Mouse (Mus musculus) heart, postnatal 14 days (tissue): ENCODE measurements around the gene Camkk1. TPM values are rescaled to one million over a fixed set of nuclear protein-coding genes. Genes with fewer than 3 reads are reported as not detected.
A peak's percentile ranks its signal among the peaks of the same experiment; 100 is the strongest.

ENCODE experiments used
- DNase-seq, 2 experiments: peaks; one replicate each; pipeline ENCODE4 v3.0.0; 2021 to 2022
- intact Hi-C: fragments of 180-260 bp; cut with DNase I; formaldehyde crosslinking; loops from one replicate; pipeline ENCODE4 v1.15.1; 2025
- total RNA-seq, 2 experiments: library from RNA; stranded (reverse); gene quantifications; 2 replicates each; pipeline ENCODE4 v1.2.3; 2021

Camkk1 gene
- total RNA-seq, 2 experiments from 2014 or later = 1.4 to 1.8 TPM

DNA sequence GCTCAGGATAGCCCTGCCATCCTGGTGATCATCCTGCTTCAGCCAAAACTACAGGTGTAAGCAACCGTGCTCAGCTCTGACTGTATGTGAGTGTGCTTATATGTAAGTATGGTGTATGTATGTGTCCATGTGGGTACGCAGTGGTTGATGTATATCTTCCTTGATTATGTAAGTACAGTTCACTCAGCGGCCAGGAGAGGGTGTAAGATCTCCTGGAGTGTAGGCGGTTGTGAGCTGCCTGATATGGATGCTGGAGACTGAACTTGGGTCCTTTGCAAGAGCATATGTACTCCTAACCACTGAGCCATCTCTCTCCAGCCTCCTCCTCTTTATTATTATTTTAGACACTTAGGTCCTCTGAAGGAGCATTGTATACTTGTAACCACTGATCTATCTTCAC lies 26.0 kb downstream of the Camkk1 start:
- no peak for DNase-seq
- intact Hi-C loops = loop anchor here (5.0 to 10.0 kb wide), 2 partner anchors 117 to 1330 kb away; no protein-coding TSS in a partner anchor

DNA sequence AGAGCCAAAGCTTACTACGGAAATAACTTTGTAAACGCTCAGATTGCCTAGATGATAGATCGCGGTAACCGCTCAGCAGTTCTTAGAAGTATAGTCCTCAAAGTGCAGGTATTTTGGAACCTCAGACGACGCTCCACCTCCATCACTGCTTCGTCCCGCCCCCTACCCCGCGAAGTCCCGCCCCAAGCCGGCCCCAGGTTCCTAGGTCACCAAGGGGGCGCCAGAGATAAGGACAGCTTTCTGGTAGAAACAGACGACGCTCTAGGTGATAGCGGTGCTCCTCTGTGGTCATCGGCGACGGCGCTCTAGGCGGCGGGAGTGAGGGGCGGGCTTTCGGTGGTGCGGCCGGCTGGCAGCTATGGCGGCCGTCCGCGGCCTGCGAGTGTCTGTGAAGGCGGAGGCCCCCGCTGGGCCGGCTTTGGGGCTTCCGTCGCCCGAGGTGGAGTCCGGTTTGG lies 28.8 kb downstream of the Camkk1 start, which contains the start of gene Ncbp3:
Ncbp3 (plus strand) TSS at position 242 of the 455 bp plus-strand sequence.
- intact Hi-C loops = loop anchor here (10.0 kb wide), 1 partner anchor 1327 kb away; no protein-coding TSS in a partner anchor
- DNase-seq = peak; percentile 95 to 97

DNA sequence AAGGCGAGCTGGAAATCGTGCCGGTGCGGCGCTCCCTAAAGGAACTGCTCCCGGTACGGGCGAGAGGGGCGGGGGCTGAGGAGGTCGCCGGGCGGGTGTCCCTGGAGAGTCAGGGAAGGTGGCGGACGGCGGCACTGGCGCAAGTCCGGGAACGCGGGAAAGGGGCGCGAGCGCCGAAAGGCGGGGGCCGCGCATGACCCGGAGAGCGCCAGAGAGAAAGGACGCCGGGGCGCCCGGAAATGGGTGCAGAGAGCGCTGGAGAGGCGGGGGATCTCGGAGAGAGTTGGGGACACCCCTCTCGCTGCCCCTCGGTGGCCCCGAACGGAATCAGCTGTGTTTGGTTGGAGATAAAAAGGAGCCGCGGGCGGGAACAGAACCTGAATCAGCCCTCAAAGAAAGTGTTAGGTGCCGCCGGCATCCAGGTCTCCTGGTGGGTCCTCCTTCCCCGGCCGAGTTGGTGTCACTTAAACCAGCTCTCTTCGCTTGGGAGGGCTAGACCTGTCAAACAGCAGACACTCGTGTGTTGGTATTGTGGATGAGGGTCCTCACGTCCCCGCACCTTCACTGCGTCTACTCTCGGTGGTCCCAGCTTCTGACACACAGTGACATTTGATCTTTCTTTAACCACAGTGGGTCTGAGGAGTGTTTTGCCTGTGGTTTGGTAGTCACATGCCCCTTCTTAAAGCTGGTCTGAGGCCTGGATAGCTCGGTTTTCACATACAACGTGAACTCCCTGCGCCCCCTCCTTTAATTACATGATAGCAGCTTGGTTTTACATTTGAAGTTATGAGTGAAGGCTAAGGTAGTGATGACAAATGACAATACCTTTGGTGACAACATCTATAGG lies 29.4 kb downstream of the Camkk1 start:
- DNase-seq = no peak
- intact Hi-C loops = loop anchor here (2.0 to 10.0 kb wide), 2 partner anchors 41 to 1327 kb away; no protein-coding TSS in a partner anchor

DNA sequence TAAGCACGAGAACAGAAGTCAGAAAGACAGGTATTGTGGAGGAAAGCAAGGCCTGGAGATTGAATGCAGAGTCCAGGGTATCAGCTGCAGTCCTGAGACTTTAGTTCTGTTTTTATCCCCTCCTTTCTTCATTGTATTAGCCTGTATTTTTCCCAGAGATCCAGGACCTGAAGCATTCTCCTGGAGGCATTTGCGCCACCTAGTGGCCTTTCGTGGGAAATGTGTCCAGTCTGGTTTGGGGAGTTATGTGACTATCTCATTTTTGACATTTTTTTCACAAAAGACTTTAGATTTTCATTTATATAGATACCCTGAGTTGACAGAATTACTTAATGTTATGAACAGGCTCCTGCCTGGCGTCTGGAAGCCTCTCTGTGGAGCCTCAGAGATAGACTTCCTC lies 30.5 kb downstream of the Camkk1 start:
- intact Hi-C loops = loop anchor here (2.0 to 10.0 kb wide), 2 partner anchors 43 to 1325 kb away; no protein-coding TSS in a partner anchor
- peak; percentile 75 to 84 for DNase-seq

DNA sequence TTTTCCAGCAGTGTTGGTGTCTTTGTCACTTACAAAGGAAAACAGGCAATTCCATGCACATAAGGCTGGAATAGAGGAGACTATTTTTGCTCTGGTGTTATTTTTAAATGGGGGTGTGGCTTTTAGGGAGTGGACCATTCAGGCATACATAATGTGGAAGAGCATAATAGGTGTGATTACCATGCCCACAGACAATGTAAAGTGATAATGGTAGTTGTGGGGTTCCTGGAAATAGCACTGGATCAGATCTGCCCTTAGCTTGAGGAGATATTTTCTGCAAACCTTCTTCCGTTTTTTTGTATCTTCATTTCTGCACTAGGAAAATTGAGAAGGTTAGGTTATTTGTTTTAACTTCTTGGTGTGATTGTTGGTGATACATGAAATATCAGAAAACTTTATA lies 34.0 kb downstream of the Camkk1 start:
- intact Hi-C loops = no loop called here
- no peak for DNase-seq

DNA sequence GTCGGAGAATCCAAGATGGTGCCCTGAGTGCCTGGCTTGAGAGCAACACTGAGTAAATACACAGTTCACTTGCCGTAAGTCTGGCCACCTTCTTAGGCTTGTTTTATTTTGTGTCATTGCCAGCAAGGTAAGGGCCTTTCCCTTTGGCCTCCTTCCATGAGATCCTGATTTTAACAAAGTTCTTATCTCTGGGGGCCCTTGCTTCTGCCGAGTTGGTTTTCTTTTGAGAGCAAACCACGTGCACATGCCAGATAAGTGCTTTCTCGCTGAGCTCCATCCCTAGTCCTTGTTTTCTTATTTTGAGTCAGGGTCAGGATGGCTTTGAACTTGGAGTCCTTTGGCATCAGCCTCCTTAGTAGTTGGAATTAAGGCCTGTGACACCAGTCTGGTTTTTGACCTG lies 38.9 kb downstream of the Camkk1 start:
- intact Hi-C loops = no loop called here
- DNase-seq = no peak

DNA sequence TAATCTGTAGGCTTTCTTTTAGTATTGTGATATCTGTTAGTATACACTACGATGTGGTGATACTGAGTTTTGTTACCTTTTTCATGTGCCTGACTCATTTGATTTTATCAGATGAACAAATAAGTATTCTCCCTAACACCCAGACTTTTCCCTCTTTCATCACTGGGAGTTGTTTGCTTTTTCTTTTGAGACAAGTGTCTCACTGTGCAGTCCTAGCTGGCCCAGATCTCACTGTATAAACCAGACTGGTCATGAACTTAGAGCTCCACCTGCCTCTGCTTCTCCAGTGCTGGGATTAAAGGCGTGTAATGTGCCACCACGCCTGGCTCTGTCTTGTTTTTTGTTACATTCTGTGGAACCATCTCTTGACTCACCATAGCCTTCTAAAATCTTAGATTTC lies 40.8 kb downstream of the Camkk1 start:
- intact Hi-C loops = no loop called here
- DNase-seq = no peak

DNA sequence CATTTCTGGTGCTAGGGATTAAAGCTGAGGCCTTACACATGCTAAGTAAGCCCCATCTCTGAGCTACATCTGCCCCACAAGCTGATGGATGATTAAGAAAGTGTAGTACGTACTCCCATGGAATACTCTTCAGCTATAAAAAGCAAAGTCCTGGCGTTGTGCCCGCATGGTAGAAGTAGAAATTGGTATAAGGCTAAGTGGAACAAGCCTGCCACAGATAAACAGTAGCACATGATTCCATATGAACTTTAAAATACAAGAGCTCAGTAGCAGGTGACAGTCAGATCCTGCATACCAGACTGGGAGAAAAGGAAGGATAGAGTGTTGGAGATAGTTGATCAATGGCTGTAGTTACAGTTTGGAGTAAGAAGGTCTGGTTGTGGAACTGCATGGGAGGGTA lies 42.6 kb downstream of the Camkk1 start:
- DNase-seq = no peak
- intact Hi-C loops = no loop called here

DNA sequence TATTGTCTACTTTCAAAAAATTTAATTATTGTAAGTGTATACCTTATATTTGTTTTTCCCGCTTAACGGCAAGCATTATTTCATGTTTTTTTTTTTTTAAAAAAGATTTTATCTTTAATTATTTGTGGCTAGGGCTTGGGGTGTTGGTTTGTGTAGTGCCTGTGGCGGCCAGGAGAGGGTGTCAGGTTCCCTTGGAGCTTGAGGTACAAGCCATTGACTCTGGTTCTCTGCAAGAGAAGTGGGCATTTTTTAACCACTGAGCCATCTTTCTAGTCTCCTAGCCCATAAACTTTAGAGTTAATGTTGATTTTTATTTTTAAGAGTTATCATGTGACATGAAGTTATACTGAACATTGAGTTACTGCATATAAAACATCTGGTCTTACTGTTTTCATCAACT lies 53.0 kb downstream of the Camkk1 start:
- intact Hi-C loops = loop anchor here (2.0 kb wide), 1 partner anchor 33 kb away; no protein-coding TSS in a partner anchor
- peak; percentile 33 to 55 for DNase-seq

DNA sequence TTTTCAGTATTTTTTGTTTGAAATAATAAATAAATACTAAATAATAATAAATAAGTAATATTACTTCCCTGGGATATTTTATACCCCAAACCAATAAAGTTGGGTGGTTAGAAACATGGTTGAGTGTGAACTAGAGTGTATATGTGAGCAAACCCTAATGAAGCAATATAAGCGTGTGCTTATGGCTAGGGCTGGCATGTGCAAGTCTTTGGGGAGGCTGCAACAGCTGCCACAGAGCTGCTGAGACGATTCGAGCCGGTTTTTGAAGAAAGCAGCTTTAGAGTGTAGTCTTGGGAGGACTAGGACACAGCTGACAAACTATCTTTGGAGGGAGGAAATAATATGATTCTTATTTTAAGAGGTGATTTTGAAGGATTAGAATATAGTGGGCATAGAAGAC lies 57.5 kb downstream of the Camkk1 start:
- no peak for DNase-seq
- intact Hi-C loops = no loop called here

DNA sequence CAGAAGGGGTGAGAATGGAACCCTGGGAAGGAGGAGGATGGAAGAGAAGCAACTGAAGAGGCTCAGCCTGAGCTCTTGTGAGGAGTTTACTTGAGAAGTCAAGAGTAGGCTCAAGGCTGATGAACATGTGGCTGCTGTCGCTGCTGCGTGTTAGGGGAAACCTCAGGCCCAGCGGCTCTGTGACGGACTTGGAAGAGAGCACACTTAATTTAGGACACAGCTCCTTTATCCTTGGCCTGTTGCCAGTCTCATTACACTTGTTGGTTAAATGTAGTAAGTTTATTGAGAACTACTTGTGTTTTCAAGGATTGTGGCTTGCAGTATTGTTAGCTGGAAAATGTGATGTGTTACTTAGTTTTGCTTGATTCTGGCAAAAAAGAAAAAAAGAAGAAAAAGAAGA lies 57.9 kb downstream of the Camkk1 start:
- intact Hi-C loops = no loop called here
- peak in 1 of 2 experiments; percentile 10 for DNase-seq

DNA sequence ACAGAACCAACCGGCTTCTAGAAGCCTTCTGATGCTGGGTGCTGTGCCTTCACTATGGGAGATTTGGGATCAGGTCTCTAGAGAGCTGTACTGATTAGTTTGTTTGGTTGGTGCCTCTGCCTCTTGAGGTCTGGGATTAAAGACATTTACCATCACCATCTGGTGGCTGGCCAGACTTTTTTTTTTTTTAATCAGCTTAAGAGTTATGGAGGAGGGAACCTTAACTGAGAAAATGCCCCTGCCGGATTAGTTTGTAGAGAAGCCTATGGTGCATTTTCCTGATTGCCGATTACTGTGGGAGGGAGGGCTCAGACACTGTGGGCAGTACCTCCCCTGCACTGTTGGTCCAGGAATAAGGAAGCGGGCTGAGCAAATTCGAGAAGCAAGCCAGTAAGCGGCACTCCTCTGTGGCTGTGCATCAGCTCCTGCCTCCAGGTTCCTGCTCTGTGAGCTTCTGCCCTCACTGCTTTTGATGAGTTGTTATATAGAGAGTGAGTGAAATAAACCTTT lies 58.5 kb downstream of the Camkk1 start:
- intact Hi-C loops = no loop called here

DNA sequence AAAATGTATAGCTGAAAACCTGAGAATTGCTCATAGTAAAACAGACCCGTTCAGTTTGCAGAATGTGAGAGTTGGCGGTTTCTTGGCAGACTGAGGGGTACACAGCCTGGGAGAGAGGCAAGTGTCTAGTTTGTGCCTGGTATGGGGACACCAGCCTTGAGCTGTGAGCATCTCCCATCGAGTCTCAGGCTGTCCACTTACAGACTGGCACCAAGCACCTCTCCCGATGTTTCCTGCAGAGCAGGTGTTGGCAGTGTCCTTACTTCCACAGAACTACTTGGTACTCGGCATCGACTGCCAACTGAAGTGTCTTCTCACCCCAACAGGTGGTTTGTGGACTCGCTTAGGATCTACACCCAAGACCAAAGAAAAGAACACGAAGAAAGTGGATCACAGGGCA lies 59.8 kb downstream of the Camkk1 start:
- DNase-seq = no peak
- intact Hi-C loops = no loop called here

More for the DNA sequence above, 58.5 kb downstream of the Camkk1 start:
- no peak for DNase-seq

DNA sequence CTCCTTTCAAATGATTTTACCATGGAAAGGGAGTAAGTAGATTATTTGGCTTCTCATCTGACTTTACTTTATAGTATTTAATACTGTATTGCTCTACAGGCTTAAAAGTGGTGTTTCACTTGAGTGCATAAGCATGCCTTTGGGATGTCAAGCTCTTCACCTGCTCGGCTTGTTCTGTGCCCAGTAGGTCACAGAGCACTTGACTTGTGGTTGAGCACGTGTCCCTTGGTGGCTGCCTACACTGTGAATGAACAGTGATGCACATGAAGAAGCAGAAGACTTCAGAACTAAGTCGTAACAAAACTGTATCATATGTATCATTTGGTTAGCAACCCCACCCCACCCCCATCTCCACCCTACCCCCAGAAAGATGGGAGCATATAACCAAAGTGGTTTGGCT lies 61.5 kb downstream of the Camkk1 start:
- no peak for DNase-seq
- intact Hi-C loops = no loop called here

DNA sequence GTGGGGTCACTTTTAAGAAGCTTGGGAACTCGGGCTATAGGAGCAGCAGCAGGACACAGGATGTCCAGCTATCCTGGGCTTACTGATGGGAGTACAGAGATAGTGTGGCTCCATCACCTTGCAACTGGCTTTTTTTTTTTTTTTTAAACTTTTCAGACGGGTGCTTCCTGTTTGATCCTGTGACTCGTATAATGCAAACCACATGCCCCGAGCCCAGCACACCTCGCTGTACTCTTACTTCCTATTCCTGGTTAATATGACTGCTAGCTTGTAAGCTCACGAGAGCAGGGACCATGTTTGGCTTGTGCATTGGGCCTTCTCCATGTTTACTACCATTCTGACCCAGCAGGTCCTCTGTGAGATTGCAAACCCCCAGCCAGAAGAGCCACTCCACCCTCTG lies 65.5 kb downstream of the Camkk1 start:
- no peak for DNase-seq
- intact Hi-C loops = no loop called here

DNA sequence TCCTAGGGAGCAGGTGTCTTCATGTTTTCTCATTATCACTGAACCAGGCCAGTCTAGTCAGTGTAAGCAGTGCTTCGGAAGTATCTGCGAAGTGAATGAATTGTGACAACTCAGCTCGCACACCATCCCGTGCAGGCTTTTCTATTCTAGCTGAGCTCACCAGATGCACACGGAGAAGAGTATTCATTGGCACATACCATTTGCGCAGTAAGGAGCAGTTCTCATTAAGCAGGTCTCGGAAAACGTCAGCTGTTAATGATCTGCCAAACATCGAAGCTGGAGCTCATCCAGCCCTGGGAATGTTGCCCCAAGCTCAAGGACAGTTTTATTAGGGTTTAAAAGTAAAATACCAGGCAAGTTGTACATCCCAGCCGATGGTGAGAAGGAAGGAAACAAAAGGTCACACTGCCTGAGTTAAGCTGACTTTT lies 66.0 kb downstream of the Camkk1 start:
- no peak for DNase-seq
- intact Hi-C loops = no loop called here

DNA sequence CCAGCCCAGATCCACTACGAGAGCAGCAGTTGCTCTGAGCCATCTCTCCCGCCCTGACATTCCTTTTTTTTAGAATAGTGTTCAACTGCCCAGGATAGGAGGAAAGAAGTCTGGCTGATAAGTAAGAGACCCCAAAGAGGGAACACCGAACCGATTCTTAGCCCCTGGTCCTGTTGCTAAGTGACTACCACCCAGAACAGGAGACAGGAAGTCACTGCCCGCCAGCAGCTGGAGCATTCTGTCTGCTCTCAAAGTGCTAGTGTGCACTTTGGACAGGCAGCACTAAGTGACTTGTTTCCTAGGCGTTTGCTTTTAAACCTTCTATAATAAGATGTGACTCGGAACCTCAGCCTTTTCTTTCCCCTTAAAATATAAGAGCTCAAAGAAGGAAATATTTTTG lies 66.6 kb downstream of the Camkk1 start:
- no peak for DNase-seq
- intact Hi-C loops = no loop called here

DNA sequence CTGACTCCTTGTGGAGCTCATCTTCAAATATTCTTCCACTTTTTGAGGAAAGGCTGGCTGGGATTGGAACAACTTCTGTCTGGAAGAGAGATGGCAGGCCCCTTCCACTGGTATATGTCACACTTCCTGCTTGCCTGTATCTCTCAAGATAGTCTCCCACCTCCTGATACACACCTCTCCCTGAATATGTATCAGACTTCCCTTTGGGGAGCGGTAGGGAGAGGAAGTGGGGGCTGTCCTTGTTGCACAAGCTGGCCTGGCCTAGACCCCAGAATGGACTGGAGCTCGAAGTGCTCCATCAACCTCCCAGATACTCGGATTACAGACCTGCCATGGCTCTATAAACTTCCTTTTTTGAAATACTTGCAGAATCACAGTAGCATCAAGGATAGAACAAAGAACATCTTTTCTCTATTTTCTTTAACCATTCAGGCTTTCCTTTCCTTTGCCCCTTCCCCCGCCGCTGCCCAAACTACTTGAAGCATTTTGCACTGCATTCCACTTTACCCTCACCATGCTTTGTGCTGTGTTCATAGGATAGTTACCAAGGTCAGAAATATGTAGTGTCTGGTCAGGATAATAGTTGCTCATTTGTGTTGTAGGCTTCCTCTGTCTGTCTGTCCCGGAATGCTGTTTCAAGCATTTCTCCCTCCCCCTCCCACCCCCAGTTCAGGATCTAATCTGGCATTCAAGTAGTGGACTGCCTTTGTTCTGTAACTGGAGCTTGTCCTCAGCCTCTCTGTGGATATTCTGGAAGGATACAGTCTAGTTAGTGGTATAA lies 69.1 kb downstream of the Camkk1 start:
- DNase-seq = no peak
- intact Hi-C loops = no loop called here

DNA sequence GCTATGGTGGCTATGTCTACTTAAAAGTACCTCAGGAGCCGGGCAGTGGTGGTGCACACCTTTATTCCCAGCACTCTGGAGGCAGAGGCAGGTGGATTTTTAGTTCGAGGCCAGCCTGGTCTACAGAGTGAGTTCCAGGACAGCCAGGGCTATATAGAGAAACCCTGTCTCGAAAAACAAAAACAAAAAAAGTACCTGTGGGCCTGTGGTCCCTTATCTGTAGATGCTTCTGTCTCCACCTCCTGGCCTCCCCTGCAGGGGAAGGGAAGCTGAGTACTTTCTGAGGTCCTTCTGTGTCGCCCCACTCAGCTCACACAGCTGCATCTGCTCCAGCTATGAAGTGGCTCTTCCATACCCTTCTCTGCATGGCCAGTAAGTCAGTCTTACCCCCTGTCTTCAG lies 71.5 kb downstream of the Camkk1 start, which contains the start of gene Itgae:
Itgae (plus strand) TSS at position 301 of the 400 bp plus-strand sequence.
- intact Hi-C loops = no loop called here
- DNase-seq = no peak

DNA sequence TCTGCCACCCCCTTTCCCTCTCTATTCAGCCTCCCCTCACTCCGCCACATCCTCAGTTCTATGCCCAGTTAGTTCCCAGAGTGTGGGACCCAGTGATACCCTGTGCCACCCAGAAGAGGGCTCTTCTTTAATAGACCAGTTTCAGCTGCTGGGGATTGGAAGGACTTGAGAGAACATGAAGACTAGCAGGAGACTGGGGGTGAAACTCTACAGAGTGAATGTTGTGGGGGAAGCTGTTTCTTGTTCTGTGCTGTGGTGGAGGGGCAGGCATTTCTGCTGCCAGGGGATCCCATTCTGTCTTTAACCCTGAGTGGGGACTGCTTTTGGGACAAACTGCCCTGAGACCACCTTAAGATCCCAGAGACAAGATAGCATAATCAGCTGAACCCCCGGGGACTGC lies 72.0 kb downstream of the Camkk1 start:
- DNase-seq = no peak
- intact Hi-C loops = no loop called here
